Mouse (Mus musculus) spleen, adult 2 months (tissue): ENCODE results near the gene Lrrc8d.

Experiments
- CTCF ChIP-seq: fragments of 200-500 bp; IDR thresholded peaks from 2 replicates; pipeline ENCODE4 v1.5.1; 2011; ENCODE audit warnings: mild to moderate bottlenecking, inconsistent platforms; ENCODE audit not compliant: insufficient read depth, insufficient read length, insufficient replicate concordance; ENCODE audit errors: extremely low read depth
- POLR2A ChIP-seq: fragments of 200-500 bp; IDR thresholded peaks from 2 replicates; pipeline ENCODE4 v1.6.1; 2011; ENCODE audit warnings: low read depth, low read length, inconsistent platforms

GRCm38 (mm10) chr5:105661894-105662293 lies 37.9 kb upstream of the Lrrc8d start:
- TF ChIP-seq POLR2A (no peak), CTCF (no peak)
